Mouse (Mus musculus): ENCODE measurements at regions not wholly inside any gene's neighbourhood (a gene's known extent, or its start where the extent isn't known, plus 50 kb on each side); places are given as distances from the start of the nearest gene placed in this dataset.

DNA sequence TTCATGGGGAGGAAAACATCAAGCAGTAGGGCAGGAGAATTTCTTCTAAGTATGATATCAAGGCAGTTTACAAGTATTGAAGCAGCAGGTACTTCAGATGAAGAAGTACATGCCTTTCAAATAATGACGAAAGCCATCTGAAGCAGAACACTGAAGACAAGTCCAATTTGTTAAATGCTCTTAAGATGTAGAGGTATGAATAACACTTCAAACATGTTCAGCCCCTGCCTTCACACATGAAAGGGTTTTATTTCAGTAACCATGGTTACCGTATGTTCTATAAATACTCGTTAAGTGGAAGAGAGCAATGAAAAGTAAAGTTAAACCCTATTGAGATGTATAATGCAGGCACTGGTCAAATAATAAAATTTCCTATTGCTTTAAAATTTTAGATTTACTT lies 101.8 kb downstream of the Mospd2 start:
- intact Hi-C loops (cut with DNase I), result loop anchor here (2.0 kb wide), 1 partner anchor 20 kb away; no protein-coding TSS in a partner anchor
- no peak for DNase-seq

DNA sequence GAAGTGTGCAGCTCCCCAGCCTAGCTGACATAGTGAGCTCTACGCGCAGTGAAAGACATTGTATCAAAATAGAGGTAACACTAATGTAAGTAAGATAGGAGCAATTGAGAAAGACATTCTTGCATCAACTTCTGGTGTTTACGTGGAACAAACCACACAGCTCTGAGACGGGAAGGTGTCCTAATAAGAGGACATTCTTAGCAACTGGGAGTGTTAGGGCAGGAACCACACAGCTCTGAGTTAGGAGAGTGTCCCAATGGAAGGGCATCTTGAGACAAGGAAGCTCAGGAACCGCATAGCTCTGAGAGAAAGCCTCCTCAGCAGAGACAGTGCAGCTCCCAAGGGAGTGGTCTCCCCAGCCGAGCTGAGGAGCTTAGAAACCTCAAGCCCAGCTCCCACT lies 139.8 kb downstream of the Mospd2 start:
- intact Hi-C loops (cut with DNase I), result no loop called here
- no peak for DNase-seq

DNA sequence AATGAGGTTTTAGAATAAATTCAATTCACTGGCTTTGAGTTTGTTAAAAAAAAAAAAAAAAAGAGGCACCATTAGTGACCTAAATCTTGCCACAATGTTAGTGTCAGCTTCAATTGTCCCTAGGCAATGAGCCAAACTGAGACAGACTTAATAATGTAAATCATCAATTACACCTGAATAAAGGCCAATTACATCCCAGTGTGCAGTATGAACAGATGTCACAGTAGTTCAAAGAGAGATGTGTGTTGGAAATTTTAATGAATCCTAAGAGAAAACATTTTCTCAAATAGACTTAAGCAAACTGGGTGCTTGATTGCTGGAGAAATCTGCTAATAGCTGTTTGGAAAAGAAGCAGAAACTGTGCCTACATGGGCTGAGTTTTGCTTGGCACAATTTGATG lies 159.3 kb downstream of the Mospd2 start:
- no peak for DNase-seq
- intact Hi-C loops (cut with DNase I), result no loop called here

DNA sequence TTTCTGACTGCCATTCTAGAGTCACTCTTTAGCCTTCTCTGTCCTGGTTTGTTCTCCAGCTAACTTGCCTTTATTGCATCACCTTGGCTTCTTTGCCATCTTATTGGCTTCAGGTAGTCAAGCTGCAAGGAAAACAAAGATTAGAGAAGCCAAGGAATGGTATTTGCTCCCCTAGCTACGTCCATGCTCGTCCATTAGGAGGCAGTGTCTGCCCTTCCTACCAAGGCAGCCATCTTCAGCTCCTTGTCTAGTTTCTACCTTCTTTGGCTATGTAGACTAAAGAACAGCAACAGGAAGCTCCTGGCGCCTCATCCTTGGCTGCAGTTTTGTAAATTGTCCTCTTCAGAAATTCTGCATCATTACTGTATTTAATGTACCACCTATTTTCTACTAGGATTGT lies 192.9 kb downstream of the Mospd2 start:
- peak in 1 of 2 experiments; percentile 4 for DNase-seq
- intact Hi-C loops (cut with DNase I), result no loop called here

DNA sequence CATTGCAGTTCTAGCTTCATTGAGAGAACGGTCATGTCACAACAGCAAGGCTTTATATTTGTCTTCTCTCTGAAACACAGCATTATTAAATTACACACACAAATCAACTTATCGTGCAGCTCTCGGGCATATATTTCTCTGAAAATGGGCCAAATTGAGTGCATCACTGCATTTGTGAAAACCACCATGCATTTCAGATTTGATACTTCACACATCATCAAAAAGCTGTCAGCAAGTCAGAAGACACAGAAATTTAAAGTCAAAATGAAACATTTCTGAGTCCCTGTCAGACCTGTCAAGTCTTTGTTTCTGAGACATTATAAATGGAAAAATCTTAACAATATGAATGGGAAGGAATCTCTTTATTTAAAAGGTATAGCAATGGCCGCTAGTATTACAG lies 215.3 kb downstream of the Mospd2 start:
- DNase-seq, result no peak
- intact Hi-C loops (cut with DNase I), result no loop called here

DNA sequence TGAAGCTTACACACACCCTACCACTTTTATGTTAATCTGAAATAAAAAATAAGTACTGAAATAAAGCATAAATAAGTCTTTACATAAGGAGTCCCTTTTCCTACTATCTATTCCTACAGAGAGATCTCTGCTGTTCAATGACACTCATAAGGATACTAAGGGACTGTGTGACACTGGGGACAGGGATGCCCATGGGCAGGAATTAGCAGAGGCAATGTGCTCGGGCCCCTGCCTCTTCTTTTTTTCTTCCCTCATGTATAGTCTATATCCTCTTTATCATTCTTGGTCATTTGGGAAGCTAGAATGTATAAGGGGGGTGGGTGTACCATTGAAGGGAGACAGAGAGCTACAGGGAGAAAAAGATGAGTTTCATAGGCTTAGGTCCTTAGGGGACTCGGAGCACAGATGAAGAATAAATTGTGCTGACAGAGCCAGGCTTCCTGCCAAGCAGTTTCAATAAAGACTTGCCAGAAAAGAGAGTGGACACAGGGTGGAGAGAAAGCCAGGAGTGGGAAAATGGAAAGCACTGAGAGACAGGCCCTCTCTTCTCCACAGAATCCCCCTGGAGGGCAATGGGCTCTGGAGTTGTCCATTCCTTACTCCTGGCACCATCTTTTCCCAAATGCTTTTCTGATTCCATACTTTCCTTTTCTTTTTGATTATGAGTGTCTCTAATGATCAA lies 216.3 kb downstream of the Mospd2 start:
- no peak for DNase-seq
- intact Hi-C loops (cut with DNase I), result no loop called here

DNA sequence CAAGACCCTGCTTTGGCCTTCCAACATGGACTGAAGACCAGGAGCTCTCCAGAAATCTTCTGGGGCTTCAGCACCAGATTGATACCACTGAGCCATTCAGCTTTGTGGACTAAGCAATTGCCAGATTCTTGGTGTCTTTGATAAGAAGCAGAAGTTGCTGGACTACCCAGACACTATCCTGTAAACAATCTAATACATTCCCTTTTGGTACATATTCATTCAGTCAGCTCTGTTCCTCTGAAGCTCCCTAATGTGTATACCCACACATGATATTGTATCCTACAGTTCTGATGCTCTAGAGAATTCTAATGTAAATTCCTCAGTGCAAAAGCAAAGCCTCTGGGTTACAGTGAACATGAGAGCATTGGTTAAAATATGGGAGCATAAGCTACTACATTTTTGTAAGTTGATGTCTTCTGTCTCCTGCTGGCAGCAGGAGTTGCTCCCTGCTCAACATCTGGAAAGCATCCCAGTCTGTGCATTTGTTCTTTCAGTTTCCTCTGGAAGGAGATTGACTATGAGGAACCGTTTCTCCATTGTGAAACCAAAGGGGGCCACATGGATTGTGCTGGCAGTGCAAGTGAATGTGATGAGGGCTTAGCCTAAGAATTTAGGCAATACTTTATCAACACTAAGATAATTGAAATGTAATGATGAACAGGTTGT lies 234.5 kb downstream of the Mospd2 start:
- intact Hi-C loops (cut with DNase I), result no loop called here
- DNase-seq, result no peak
